Mouse (Mus musculus) frontal cortex, adult 2 months (tissue): ENCODE measurements around the gene Slc17a7. TPM values are rescaled to one million over a fixed set of nuclear protein-coding genes. Genes with fewer than 3 reads are reported as not detected.
"Not testable (repeated sequence)": the region's sequence is repeated elsewhere in the genome, so short reads cannot be mapped to it uniquely, and the experiment has no call there.

Experiments used
- DNase-seq, 2 experiments: peaks; one replicate each; pipeline ENCODE4 v3.0.0; 2022; ENCODE audit warnings: low spot score in 1 of 2; ENCODE audit errors: extremely low spot score in 1 of 2
- polyA plus RNA-seq: library from polyadenylated mRNA; depleted of rRNA; stranded (reverse); fragments of >200 nt; gene quantifications from 2 replicates; pipeline ENCODE4 v1.2.3, GENCODE M21; 2012

Gene Slc17a7
- polyA plus RNA-seq, 1 experiment = 911 TPM

GRCm38 (mm10) chr7:45131850-45132249 lies 31.9 kb upstream of the Slc17a7 start:
- DNase-seq = no peak

DNA sequence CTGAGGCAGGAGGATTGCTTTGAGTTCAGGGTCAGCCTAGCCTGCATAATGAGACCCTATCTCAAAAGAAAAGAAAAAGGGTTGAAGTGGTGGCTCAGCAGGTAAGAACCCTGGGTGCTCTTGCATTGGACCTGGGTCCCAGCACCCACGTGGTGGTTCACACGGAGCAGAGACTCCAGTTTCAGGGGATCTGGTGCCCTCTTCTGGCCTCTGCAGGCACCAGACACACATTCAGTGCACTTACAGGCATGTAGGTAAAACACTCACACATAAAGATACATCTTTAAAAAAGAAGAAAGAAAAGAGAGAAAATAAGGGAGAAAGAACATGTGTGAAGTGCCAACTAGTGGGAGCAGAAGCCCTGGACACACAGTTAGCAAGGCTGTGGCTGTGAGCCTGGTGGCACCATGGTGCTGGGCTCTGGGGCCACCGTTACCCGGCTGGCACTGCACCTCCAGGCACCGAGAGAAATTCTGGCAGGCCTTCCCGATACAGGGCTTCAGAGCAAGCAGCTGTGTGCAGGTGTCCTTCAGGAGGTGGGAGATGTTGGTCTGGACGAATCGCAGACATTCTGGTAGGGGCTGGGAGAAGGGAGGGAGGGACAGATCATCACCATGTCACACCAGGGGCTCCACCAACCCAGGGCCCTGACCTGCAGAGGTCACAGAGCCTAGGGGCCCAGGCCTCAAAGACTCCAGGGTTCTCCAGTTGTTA lies 30.1 kb upstream of the Slc17a7 start:
- DNase-seq = no peak

GRCm38 (mm10) chr7:45134544-45135026 lies 29.2 kb upstream of the Slc17a7 start:
- DNase-seq = no peak

- DNase-seq = no peak
Measured at GRCm38 (mm10) chr7:45135370-45135769, 28.4 kb upstream of the Slc17a7 start.

- DNase-seq = peak; percentile 78 to 95
Measured at GRCm38 (mm10) chr7:45135993-45136567, 27.7 kb upstream of the Slc17a7 start, which contains the start of the genes Gm45713 and Flt3l. TSS of gene Gm45713 (minus strand) at chr7:45136231. TSS of gene Flt3l (minus strand) at chr7:45136432.

DNA sequence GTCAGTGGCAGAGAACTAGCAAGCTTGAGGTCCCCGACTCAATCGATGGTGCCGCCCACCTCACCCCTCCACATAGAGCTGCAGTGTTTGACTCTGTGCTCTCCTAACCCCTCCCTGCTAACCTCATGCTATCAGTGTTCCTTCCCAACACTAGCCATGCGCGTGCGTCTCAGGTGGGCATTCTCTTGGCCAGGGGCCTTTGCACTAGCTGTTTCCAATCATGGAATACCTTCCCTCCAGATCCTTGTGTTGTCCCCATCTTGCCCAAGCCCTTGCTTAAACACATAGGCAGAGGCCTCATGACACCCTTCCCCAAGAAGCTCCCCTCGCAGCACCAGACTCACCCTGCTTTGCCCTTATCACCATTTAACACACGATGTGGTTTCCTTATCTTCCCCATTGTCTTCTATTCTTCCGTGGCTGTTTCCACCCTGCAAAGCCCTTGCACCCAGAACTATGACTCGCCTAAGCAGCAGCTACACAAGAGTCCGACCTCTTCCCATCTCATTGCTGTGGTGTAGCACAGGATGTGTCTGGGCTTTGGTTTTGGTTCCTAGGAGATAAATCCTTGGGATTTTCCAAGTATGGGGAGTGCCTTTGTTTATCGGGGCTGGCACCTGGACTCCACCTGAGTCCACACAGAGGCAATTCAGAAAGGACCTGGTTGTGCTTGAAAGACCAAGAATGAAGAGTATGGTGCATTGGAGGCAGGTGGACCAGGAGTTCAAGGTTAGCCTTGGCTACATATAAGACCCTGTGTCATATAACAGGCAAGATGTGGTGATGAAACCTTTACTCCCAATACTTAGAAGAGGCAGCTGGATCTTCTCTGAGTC lies 26.4 kb upstream of the Slc17a7 start:
- DNase-seq = no peak

- DNase-seq = no peak
Measured at GRCm38 (mm10) chr7:45138403-45138802, 25.3 kb upstream of the Slc17a7 start.

- DNase-seq = no peak
Measured at GRCm38 (mm10) chr7:45139904-45140723, 23.6 kb upstream of the Slc17a7 start.

- no peak for DNase-seq
Measured at GRCm38 (mm10) chr7:45141319-45141718, 22.4 kb upstream of the Slc17a7 start.

DNA sequence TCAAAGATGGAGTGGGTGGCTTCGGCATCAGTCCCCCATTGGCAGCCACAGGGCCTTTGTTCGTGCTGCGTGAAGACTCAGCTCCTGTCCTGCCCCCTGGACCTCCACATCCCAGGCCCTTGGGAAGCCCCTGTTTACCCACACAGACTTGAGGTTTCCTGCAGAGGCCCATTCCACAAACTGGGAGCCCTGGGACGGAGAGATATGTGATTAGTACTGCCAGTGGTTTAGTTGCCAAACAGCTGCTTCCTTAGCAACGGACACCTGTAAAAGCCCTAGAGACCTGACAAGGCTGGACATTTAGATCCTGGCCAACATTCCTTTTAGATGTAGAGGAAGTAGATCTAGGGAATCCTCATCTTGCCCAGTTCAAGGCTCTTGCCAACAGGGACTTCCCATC lies 21.8 kb upstream of the Slc17a7 start:
- DNase-seq = no peak

DNA sequence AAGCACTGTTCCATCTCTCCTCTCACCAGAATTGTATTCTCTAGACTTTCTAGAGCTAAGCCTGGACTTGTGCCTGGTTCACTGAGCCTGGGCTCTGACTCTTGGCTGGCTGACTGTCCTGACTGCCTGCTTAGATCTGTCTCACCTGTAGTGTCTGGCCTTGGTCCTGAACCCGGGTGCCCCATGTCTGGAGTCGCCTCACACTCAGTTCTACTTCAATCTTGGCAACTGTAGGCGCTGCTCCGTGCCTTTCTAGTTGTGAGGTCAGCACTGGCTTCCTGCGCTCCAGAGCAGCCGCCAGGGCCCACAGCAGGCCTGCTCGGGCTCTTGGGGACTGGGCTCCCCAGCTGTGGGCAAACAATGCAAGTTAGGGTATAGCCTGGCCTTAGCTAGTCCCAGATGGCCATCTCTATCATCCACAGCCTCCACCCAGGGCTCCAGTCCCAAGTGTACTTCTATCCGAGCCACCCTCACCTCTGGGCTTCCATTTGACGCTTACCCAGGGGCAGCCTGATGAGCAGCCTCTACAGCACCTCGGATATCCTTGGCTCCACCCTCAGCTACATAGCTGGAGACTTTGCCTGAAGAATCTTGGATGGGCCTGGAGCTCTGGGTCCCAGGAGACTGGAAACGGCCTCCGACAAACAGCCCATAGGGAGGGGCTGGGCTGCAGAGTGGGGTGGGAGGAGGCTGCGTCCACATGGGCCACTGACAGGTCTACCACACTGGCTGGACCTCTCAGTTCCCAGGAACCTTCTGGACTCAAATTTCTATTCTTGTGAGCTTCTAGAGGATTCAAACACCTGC lies 19.2 kb upstream of the Slc17a7 start:
- no peak for DNase-seq

DNA sequence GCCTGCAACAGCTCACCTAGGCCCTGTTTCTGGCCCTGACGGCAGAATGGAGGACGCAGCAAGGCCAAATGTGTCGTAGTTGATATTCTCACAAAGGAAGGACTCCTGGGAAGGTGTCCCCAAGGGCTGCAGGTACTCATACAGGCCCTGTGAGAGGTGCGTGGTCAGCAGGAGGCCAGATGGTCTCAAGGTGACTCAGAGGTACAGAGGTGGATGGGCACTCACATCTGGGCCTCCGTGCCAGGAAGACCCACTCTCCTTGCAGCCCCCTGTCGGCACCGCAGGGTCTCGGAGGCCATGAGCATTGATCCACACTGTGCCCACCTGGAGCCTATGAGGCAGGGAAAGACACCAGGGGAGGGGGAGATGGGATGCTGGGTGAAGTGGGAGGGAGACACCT lies 18.3 kb upstream of the Slc17a7 start:
- DNase-seq = no peak

- DNase-seq = no peak
Measured at GRCm38 (mm10) chr7:45147267-45147666, 16.5 kb upstream of the Slc17a7 start.

DNA sequence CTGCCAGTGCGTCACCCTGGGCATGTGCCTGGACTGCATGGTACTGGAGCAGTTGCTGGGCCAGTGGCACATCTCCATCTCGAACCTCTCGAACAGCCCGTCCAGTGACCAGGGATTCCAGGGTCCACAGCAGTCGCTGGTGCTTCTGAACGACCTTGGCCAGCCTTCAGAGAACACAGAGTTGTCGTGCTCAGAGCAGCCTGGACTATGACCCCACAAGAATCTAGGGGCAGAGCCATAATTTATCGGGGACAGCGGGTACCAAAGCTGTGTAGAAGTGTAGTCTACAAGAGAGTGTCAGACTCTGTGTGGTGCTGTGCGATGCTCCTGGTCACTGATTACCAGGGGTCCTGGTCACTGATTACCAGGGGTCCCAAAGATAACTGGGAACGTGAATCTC lies 15.8 kb upstream of the Slc17a7 start:
- no peak for DNase-seq

GRCm38 (mm10) chr7:45148534-45149098 lies 15.1 kb upstream of the Slc17a7 start:
- DNase-seq = no peak

- no peak for DNase-seq
Measured at GRCm38 (mm10) chr7:45149545-45149944, 14.2 kb upstream of the Slc17a7 start.

DNA sequence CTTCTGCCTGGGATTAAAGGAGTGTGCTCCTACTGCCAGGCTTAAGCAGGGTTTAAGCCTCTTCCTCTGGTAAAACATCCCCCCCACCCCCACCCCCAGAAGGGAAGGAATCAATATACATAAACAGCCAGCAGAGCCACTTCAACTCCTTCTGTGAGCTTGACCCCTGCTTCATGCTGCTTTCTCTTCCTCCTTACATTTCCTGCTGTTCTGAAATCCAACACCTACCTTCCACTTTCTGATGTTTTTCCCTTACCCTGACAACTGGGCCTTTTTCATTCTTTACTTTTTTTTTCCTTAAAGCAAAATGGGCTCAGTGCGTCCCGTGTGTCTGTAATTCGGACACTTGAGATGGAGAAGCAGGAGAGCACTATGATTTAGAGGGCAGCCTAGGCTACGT lies 13.4 kb upstream of the Slc17a7 start:
- no peak for DNase-seq

DNA sequence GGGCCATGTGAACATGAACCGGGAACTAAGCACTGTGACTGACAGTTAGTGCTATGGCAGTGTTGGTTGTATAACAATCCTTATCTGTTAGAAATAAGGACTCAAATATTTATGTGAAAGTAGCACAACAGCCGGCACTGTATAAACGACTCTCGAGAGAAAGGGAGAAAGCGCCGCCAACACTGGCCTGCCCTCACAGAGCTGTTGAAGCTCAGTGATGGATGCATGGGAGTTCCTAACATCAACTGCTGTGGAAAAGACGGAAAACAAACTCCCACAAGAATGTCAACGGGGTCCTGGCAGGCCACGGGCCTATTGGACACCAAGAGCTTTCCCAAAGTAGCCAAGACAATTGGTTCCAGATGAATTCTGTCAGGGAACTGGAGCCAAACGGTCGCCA lies 12.4 kb upstream of the Slc17a7 start:
- no peak for DNase-seq

DNA sequence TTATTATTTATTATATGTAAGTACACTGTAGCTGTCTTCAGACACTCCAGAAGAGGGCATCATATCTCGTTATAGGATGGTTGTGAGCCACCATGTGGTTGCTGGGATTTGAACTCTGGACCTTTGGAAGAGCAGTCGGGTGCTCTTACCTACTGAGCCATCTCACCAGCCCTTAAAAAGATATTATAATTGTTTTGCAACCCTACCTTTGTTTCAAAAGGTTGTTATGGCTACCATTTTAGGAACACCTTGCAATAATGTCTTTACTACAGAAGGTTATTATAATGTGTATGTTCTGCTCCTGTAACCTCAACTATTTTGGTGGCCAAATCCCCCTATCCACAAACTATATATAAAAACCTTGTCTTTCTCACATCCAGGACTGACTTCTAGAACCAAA lies 10.7 kb upstream of the Slc17a7 start:
- DNase-seq = not testable (repeated sequence)
